Mouse (Mus musculus): ENCODE measurements at regions not wholly inside any gene's neighbourhood (a gene's known extent, or its start where the extent isn't known, plus 50 kb on each side); places are given as distances from the start of the nearest gene placed in this dataset.

GRCm38 (mm10) chr4:125826416-125826815, 197.9 kb upstream of the Csf3r start:
- no peak overlapping the region for H3K4me2 ChIP-seq (replicated peaks)
- H3K4me1 ChIP-seq (replicated peaks) = no peaks in the 10 kb centered on the region
- no peak overlapping the region for H3K9ac ChIP-seq (replicated peaks)
- no peak for ATAC-seq
- H3K4me3 ChIP-seq (replicated peaks) = no peak overlapping the region
- 77% methylated on average over 5 of the region's 5 CpGs for WGBS
- H3K9me3 ChIP-seq = no peaks in the 10 kb centered on the region
- no peaks in the 10 kb centered on the region for H3K36me3 ChIP-seq
- H3K27ac ChIP-seq = no peak overlapping the region
- H3K27me3 ChIP-seq = no peaks in the 10 kb centered on the region

GRCm38 (mm10) chr4:125835250-125835649, 189.1 kb upstream of the Csf3r start:
- H3K9me3 ChIP-seq = no peaks in the 10 kb centered on the region
- H3K4me3 ChIP-seq (replicated peaks) = no peak overlapping the region
- ATAC-seq = 0 out of 2 replicates have a peak, but pooled peaks have one; percentile 45
- no peak overlapping the region for H3K27ac ChIP-seq
- H3K27me3 ChIP-seq = peaks cover 4% of the 10 kb centered on the region; the same call in 1 of the 2 replicates
- WGBS = 1% methylated on average over 8 of the region's 8 CpGs
- H3K4me1 ChIP-seq (replicated peaks) = peaks cover 5% of the 10 kb centered on the region; the same call in 1 of the 2 replicates
- no peak overlapping the region for H3K9ac ChIP-seq (replicated peaks)
- H3K4me2 ChIP-seq (replicated peaks) = no peak overlapping the region
- H3K36me3 ChIP-seq = no peaks in the 10 kb centered on the region

GRCm38 (mm10) chr4:125847568-125847967, 176.8 kb upstream of the Csf3r start:
- peaks cover 25% of the 10 kb centered on the region for H3K4me1 ChIP-seq (replicated peaks)
- no peaks in the 10 kb centered on the region for H3K36me3 ChIP-seq
- H3K27ac ChIP-seq = no peak overlapping the region
- ATAC-seq = no peak
- no peak overlapping the region for H3K9ac ChIP-seq (replicated peaks)
- peaks cover 4% of the 10 kb centered on the region; the same call in 1 of the 2 replicates for H3K27me3 ChIP-seq
- H3K4me2 ChIP-seq (replicated peaks) = no peak overlapping the region
- H3K4me3 ChIP-seq (replicated peaks) = no peak overlapping the region
- H3K9me3 ChIP-seq = no peaks in the 10 kb centered on the region
- WGBS = 89% methylated on average over 3 of the region's 3 CpGs

GRCm38 (mm10) chr4:125850300-125850699, 174.1 kb upstream of the Csf3r start:
- Histone ChIP-seq H3K36me3 (no peaks in the 10 kb centered on the region), H3K9ac (replicated peaks) (no peak overlapping the region), H3K27ac (no peak overlapping the region), H3K9me3 (no peaks in the 10 kb centered on the region), H3K27me3 (0 out of 2 replicates have a peak, but pooled peaks cover 4% of the 10 kb centered on the region), H3K4me2 (replicated peaks) (no peak overlapping the region), H3K4me1 (replicated peaks) (peaks cover 25% of the 10 kb centered on the region), H3K4me3 (replicated peaks) (no peak overlapping the region)
- 5% methylated on average over 4 of the region's 4 CpGs for WGBS
- ATAC-seq = 0 out of 2 replicates have a peak, but pooled peaks have one; percentile 20

GRCm38 (mm10) chr4:125852545-125852944, 171.8 kb upstream of the Csf3r start:
- Histone ChIP-seq H3K27ac (no peak overlapping the region), H3K9ac (replicated peaks) (no peak overlapping the region), H3K4me1 (replicated peaks) (peaks cover 45% of the 10 kb centered on the region), H3K9me3 (no peaks in the 10 kb centered on the region), H3K27me3 (0 out of 2 replicates have a peak, but pooled peaks cover 4% of the 10 kb centered on the region), H3K4me3 (replicated peaks) (no peak overlapping the region), H3K4me2 (replicated peaks) (no peak overlapping the region), H3K36me3 (no peaks in the 10 kb centered on the region)
- 69% methylated on average over 4 of the region's 4 CpGs for WGBS
- peak; percentile 38; the same call in 1 of the 2 replicates for ATAC-seq

- 0 out of 2 replicates have a peak, but pooled peaks have one; percentile 18 for ATAC-seq
- H3K9ac ChIP-seq (replicated peaks) = no peak overlapping the region
- H3K4me2 ChIP-seq (replicated peaks) = no peak overlapping the region
- no peak overlapping the region for H3K4me3 ChIP-seq (replicated peaks)
- 51% methylated on average over 11 of the region's 11 CpGs for WGBS
- H3K36me3 ChIP-seq = no peaks in the 10 kb centered on the region
- peaks cover 57% of the 10 kb centered on the region for H3K4me1 ChIP-seq (replicated peaks)
- no peaks in the 10 kb centered on the region for H3K9me3 ChIP-seq
- no peak overlapping the region for H3K27ac ChIP-seq
- H3K27me3 ChIP-seq = no peaks in the 10 kb centered on the region; the same call in 1 of the 2 replicates
These were observed 168.3 kb upstream of the Csf3r start for GRCm38 (mm10) chr4:125855983-125856591.

GRCm38 (mm10) chr4:125856781-125857180, 167.6 kb upstream of the Csf3r start:
- peaks cover 57% of the 10 kb centered on the region for H3K4me1 ChIP-seq (replicated peaks)
- 70% methylated on average over 5 of the region's 5 CpGs for WGBS
- H3K27ac ChIP-seq = no peak overlapping the region
- no peak overlapping the region for H3K4me3 ChIP-seq (replicated peaks)
- no peaks in the 10 kb centered on the region; the same call in 1 of the 2 replicates for H3K27me3 ChIP-seq
- no peaks in the 10 kb centered on the region for H3K9me3 ChIP-seq
- no peak for ATAC-seq
- H3K4me2 ChIP-seq (replicated peaks) = no peak overlapping the region
- H3K36me3 ChIP-seq = no peaks in the 10 kb centered on the region
- no peak overlapping the region for H3K9ac ChIP-seq (replicated peaks)

GRCm38 (mm10) chr4:125865057-125865456, 159.3 kb upstream of the Csf3r start:
- H3K27me3 ChIP-seq = no peaks in the 10 kb centered on the region
- no peak overlapping the region for H3K27ac ChIP-seq
- H3K9ac ChIP-seq (replicated peaks) = no peak overlapping the region
- WGBS = 58% methylated on average over 8 of the region's 8 CpGs
- no peak overlapping the region for H3K4me2 ChIP-seq (replicated peaks)
- H3K4me3 ChIP-seq (replicated peaks) = no peak overlapping the region
- no peak for ATAC-seq
- H3K9me3 ChIP-seq = no peaks in the 10 kb centered on the region
- no peaks in the 10 kb centered on the region for H3K36me3 ChIP-seq
- H3K4me1 ChIP-seq (replicated peaks) = peaks cover 17% of the 10 kb centered on the region; the same call in 1 of the 2 replicates

- WGBS = 73% methylated on average over 9 of the region's 9 CpGs
- H3K9me3 ChIP-seq = no peaks in the 10 kb centered on the region
- H3K27ac ChIP-seq = no peak overlapping the region
- H3K4me1 ChIP-seq (replicated peaks) = peaks cover 14% of the 10 kb centered on the region; the same call in 1 of the 2 replicates
- no peaks in the 10 kb centered on the region for H3K36me3 ChIP-seq
- H3K9ac ChIP-seq (replicated peaks) = no peak overlapping the region
- H3K4me2 ChIP-seq (replicated peaks) = no peak overlapping the region
- no peak overlapping the region for H3K4me3 ChIP-seq (replicated peaks)
- ATAC-seq = no peak
- no peaks in the 10 kb centered on the region for H3K27me3 ChIP-seq
These were observed 158.6 kb upstream of the Csf3r start for GRCm38 (mm10) chr4:125865728-125866127.

- no peaks in the 10 kb centered on the region for H3K9me3 ChIP-seq
- no peak overlapping the region for H3K4me3 ChIP-seq (replicated peaks)
- ATAC-seq = no peak
- 80% methylated on average over 13 of the region's 13 CpGs for WGBS
- no peaks in the 10 kb centered on the region for H3K36me3 ChIP-seq
- H3K4me1 ChIP-seq (replicated peaks) = no peaks in the 10 kb centered on the region
- no peak overlapping the region for H3K4me2 ChIP-seq (replicated peaks)
- H3K27ac ChIP-seq = no peak overlapping the region
- H3K9ac ChIP-seq (replicated peaks) = no peak overlapping the region
- no peaks in the 10 kb centered on the region for H3K27me3 ChIP-seq
These were observed 153.1 kb upstream of the Csf3r start for GRCm38 (mm10) chr4:125871211-125871610.

GRCm38 (mm10) chr4:125880028-125880427, 144.3 kb upstream of the Csf3r start:
- H3K9ac ChIP-seq (replicated peaks) = no peak overlapping the region
- no peak overlapping the region for H3K27ac ChIP-seq
- H3K4me3 ChIP-seq (replicated peaks) = no peak overlapping the region
- no peaks in the 10 kb centered on the region for H3K27me3 ChIP-seq
- no peak for ATAC-seq
- 53% methylated on average over 6 of the region's 6 CpGs for WGBS
- peaks cover 23% of the 10 kb centered on the region for H3K4me1 ChIP-seq (replicated peaks)
- no peak overlapping the region for H3K4me2 ChIP-seq (replicated peaks)
- H3K9me3 ChIP-seq = no peaks in the 10 kb centered on the region
- no peaks in the 10 kb centered on the region for H3K36me3 ChIP-seq

GRCm38 (mm10) chr4:125882531-125882930, 141.8 kb upstream of the Csf3r start:
- no peaks in the 10 kb centered on the region for H3K36me3 ChIP-seq
- no peak overlapping the region for H3K4me3 ChIP-seq (replicated peaks)
- peak overlapping the region; percentile 21 for H3K27ac ChIP-seq
- no peak overlapping the region for H3K4me2 ChIP-seq (replicated peaks)
- H3K27me3 ChIP-seq = no peaks in the 10 kb centered on the region
- ATAC-seq = peak; percentile 48; the same call in 1 of the 2 replicates
- WGBS = 38% methylated on average over 3 of the region's 3 CpGs
- H3K4me1 ChIP-seq (replicated peaks) = peaks cover 23% of the 10 kb centered on the region
- no peak overlapping the region for H3K9ac ChIP-seq (replicated peaks)
- H3K9me3 ChIP-seq = 0 out of 2 replicates have a peak, but pooled peaks cover 2% of the 10 kb centered on the region

Data from midbrain, embryonic 13.5 days (tissue).